Mouse (Mus musculus) layer of hippocampus, adult 11-12 months (tissue): Measurements from ENCODE around the gene Dlg2.

ENCODE experiments used
- DNase-seq: peaks from one replicate; pipeline ENCODE4 v3.0.0; 2022; ENCODE audit warnings: low spot score

The Dlg2 gene

GRCm38 (mm10) chr7:92048876-92049275 is 1572.4 kb downstream of the Dlg2 start:
- no peak for DNase-seq

- DNase-seq, result no peak
Observed at GRCm38 (mm10) chr7:92066851-92067250, 1590.4 kb downstream of the Dlg2 start.

GRCm38 (mm10) chr7:92087429-92087828 is 1611.0 kb downstream of the Dlg2 start:
- DNase-seq, result no peak

- DNase-seq, result peak; percentile 67
Observed at GRCm38 (mm10) chr7:92093860-92094259, 1617.4 kb downstream of the Dlg2 start.

GRCm38 (mm10) chr7:92095198-92095597 is 1618.7 kb downstream of the Dlg2 start:
- no peak for DNase-seq

- DNase-seq, result no peak
Observed at GRCm38 (mm10) chr7:92100847-92101246, 1624.4 kb downstream of the Dlg2 start.

- DNase-seq, result peak; percentile 73
Observed at GRCm38 (mm10) chr7:92102892-92103543, 1626.5 kb downstream of the Dlg2 start.

- no peak for DNase-seq
Observed at GRCm38 (mm10) chr7:92105477-92105876, 1629.0 kb downstream of the Dlg2 start.

- no peak for DNase-seq
Observed at GRCm38 (mm10) chr7:92105956-92106355, 1629.5 kb downstream of the Dlg2 start.

GRCm38 (mm10) chr7:92113065-92113464 is 1636.6 kb downstream of the Dlg2 start:
- DNase-seq, result no peak

- DNase-seq, result no peak
Observed at GRCm38 (mm10) chr7:92115237-92115871, 1638.9 kb downstream of the Dlg2 start.

GRCm38 (mm10) chr7:92123276-92123675 is 1646.8 kb downstream of the Dlg2 start:
- DNase-seq, result no peak

GRCm38 (mm10) chr7:92125886-92126285 is 1649.4 kb downstream of the Dlg2 start:
- no peak for DNase-seq

- DNase-seq, result no peak
Observed at GRCm38 (mm10) chr7:92134301-92134700, 1657.8 kb downstream of the Dlg2 start.

- no peak for DNase-seq
Observed at GRCm38 (mm10) chr7:92135624-92136023, 1659.2 kb downstream of the Dlg2 start.

- DNase-seq, result no peak
Observed at GRCm38 (mm10) chr7:92140051-92140817, 1663.8 kb downstream of the Dlg2 start.

GRCm38 (mm10) chr7:92147499-92147898 is 1671.0 kb downstream of the Dlg2 start:
- no peak for DNase-seq

- DNase-seq, result no peak
Observed at GRCm38 (mm10) chr7:92150768-92151167, 1674.3 kb downstream of the Dlg2 start.

- DNase-seq, result no peak
Observed at GRCm38 (mm10) chr7:92154603-92155002, 1678.1 kb downstream of the Dlg2 start.

- no peak for DNase-seq
Observed at GRCm38 (mm10) chr7:92163150-92163549, 1686.7 kb downstream of the Dlg2 start.

GRCm38 (mm10) chr7:92164316-92164715 is 1687.8 kb downstream of the Dlg2 start:
- no peak for DNase-seq

- DNase-seq, result no peak
Observed at GRCm38 (mm10) chr7:92164875-92165518, 1688.5 kb downstream of the Dlg2 start.

- DNase-seq, result no peak
Observed at GRCm38 (mm10) chr7:92180029-92180428, 1703.6 kb downstream of the Dlg2 start.
